Mouse (Mus musculus): ENCODE data around the gene Trp53bp2.

Trp53bp2 gene

GRCm38 (mm10) chr1:182500224-182500623, 91.3 kb downstream of the Trp53bp2 start:
- DNase-seq (ENCODE audit: low read depth, low spot score) = no peak

DNA sequence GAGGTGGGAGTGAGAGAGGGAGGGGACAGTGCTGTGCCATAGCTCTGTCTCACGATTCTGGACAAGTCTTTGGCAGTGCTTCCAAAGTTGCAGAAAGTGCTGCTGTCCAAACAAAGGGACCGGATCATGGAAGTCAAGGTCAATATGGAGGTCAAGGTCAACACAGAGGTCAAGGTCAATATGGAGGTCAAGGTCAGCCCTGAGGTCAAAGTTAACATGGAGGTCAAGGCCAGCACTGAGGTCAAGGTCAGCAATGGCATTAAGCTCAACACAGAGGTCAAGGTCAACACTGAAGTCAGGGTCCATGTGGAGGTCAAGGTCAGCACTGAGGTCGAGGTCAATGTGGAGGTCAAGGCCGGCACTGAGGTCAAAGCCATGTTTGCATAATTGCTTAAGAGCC, 91.9 kb downstream of the Trp53bp2 start:
- DNase-seq (ENCODE audit: low read depth, low spot score) = no peak

DNA sequence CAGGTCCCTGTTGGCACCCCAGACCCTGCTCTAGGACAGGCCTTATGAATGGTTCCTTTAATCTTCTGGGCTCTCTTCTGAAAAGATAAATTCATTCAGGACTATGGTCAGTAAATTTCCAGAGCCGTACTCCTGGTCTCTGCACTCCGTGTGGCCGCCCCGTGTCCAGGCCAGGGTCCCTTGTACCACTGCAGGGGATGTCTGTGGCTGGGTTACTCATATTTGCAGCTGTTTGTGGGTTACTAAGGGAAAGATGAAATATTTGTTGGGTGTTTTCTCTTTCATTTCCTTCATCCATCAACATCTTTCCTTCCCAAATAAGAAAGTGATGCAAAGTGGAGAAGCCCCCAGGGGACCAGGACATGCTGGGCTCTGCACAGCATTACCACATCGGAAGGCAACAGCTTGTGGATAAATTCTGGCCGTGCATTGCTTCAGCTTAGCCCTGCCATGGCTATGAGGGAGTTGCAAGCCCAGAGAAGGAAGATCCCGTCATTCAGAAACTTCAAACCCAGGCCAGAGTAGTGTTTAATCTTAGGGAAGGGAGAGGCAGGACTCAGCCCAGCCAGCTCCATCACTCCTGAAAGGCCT, 92.9 kb downstream of the Trp53bp2 start:
- no peak for DNase-seq (ENCODE audit: low read depth, low spot score)

DNA sequence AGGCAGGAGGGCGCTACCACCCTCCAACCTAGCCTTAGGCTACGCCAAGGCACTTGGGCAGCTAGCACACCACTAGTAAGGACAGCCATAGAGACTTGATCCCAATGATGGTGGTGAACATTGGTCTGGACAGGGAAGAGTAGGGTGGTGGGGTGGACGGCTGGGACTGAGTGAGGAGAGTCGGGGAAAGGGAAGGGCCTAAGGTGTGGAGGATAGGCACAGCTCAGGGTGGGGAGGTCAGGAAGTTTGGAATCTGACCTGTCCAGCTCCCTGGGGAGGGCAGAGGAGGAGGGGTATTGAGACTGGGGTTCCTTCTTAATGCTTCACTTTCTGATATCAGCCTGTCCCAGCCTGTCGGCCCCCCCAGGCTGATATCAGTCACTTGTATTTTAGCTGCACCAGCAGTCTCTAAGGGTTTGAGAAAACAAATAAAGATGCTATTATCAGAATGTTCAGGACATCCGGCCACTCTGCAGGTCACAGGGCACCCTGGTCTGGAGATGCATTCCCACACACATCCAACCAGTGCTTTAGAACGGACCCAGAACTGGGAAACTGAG, 93.6 kb downstream of the Trp53bp2 start:
- DNase-seq (ENCODE audit: low read depth, low spot score) = no peak

GRCm38 (mm10) chr1:182503206-182503900, 94.4 kb downstream of the Trp53bp2 start:
- no peak for DNase-seq (ENCODE audit: low read depth, low spot score)

DNA sequence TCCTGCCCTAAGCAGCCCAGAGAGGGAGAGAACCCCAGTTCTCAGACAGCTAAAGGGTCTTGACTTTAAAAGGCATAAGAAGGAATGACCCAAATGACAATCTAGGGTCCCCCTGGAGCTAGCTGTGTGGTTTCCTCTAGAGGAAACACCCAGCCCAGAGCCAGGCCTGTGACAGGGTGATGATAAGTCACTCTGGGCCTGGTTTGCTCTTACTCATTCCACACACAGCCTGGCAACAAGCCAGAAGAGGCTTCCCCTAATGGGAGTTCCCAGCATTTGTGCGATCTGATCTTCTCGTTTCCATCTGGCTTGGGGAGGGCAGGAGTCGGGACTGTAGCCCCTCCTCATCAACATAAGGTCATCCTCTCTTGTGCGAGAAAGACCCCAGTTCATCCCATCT, 95.3 kb downstream of the Trp53bp2 start:
- no peak for DNase-seq (ENCODE audit: low read depth, low spot score)

GRCm38 (mm10) chr1:182505291-182505690, 96.3 kb downstream of the Trp53bp2 start:
- DNase-seq (ENCODE audit: low read depth, low spot score) = no peak

DNA sequence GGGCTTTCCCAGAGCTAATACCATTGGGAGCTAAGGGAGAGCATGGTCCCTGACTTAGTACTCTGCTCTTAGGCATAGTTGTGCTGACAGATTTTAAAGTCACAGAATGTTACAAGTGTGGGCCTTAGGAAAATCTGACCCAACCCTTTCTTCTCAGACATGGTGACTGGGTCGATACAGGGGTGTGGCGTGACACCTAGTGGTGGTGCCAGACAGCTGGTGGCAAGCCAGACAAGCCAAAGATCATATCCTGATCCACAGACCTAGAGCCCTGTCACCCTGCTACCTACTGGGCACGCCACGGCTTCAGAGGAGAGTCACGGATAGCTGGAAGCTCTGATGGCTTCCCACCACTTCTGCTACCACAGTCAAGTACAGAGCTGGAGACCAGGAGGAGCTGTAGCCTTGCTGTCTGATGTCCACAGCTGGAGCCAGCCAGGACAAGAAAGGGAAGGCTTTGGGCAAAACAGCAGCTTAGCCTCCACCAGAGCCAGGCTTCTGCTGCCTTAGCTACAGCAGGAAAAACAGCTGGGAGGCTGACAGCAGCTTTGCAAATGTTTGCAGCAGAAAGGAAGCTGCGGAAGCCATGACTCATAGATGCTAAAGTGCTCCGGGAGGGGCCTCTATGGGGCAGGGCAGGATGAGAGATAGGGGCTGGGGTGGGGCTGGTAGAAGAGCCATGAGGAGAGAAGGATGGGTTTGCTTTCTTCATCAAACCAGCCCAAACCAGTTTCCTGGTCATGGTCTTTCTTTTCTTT, 97.4 kb downstream of the Trp53bp2 start:
- no peak for DNase-seq (ENCODE audit: low read depth, low spot score)

DNA sequence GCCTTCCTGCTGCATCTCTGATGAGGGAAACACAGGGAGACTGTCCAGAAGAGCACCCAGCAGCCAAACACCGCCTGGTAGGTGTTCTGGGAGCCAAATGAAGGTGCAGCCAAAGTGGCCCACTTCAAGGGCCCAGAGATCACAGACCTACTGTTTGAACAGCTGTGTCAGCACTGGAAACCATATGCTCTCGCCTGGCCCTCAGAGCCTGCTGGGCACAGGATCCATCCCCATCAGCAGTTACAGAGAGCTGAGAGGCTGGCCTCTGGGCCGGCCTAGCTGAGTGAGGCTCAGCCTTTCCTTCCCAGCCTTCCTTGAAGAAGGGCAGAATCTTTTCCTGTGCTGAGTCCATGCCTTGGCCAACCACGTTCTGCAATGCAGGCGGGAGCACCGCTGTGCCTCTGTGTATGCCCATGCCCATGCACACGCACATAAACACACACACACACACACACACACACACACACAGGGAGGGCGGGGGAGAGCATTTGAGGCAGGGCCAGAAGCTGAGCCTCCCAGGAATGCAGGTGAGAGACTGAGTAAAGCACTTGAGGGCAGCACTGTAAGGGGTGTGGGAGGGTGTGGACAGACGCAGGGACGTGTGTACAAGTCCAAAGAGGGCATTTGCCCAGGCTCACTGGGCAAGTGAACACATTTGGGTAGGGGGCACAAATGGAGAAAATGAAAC, 100.3 kb downstream of the Trp53bp2 start:
- no peak for DNase-seq (ENCODE audit: low read depth, low spot score)

- no peak for DNase-seq (ENCODE audit: low read depth, low spot score)
Measured at GRCm38 (mm10) chr1:182511073-182511472, 102.1 kb downstream of the Trp53bp2 start.

DNA sequence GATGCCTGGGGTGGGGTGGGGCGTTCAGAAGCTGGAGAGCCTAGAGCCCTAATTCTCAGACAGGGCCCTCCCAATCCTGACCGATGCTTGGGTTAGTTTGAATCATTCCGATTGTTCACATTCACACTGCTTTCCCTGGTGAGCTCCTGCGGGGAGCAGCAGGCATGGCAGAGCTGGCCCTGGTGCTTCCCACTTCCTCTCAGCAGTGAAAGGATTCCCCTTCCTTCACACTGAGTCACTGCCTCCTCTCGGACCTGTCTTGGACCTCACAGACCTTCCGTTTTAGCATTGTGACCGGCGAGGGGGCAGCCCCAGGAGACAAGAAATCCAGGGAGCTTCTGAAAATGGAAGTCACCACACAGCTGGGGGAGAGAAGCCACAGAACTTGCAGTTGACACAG, 102.8 kb downstream of the Trp53bp2 start:
- no peak for DNase-seq (ENCODE audit: low read depth, low spot score)

All from embryo, embryonic 11.5 days (tissue).